Mouse (Mus musculus): ENCODE data around the gene Tcp11l2. TPM values are rescaled to one million over a fixed set of nuclear protein-coding genes. Genes with fewer than 3 reads are reported as not detected.

The Tcp11l2 gene
- polyA plus RNA-seq, 1 experiment = 10.3 TPM

DNA sequence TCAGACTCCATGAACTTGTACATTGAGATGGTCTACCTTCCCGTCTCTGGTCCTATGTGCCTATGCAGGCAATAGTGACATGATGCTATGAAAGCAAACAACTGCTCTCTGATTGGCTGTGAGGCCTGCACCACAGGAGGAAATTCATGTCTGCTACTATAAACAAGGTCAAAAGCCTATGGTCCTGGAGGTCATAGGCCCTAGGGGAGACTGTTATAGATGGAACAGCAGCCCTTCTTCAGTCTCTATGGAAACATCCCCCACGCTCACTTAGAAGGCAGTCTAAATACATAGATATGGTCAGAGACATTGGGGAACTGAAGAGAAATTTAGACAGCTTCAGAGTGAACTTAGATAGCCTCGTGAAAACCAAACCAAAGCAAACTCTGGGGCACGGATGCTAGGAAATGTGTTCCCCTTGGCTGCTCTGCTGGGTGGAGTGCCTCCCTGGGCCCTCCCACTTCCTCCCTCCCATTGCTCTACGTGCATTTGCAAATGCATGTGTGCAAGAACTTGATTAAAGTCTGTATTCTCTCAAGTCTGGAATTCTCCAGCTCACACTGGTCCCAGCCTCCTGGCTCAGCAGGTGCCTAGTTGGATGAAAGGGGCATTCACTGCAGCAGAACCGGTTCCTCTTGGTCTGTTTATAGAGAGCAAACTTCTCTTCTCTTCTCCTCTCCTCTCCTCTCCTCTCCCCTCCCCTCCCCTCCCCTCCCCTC is 22.0 kb upstream of the Tcp11l2 start:
- Histone ChIP-seq H3ac (ENCODE audit: control insufficient read depth, insufficient read length) (no peak overlapping the region), H3K27me3 (ENCODE audit: control insufficient read depth, insufficient read depth, insufficient read length) (no peaks in the 10 kb centered on the region), H3K36me3 (ENCODE audit: control insufficient read depth, insufficient read depth) (no peaks in the 10 kb centered on the region), H3K4me2 (ENCODE audit: low read depth) (no peak overlapping the region), H3K79me2 (ENCODE audit: control insufficient read depth, insufficient read depth) (no peaks in the 10 kb centered on the region), H3K4me3 (no peak overlapping the region)
- TF ChIP-seq POLR2AphosphoS2 (IDR thresholded peaks at IDR 0.05; ENCODE audit: insufficient read length, low read depth) (no peak), POLR2A (IDR thresholded peaks at IDR 0.05; ENCODE audit: insufficient read length, low read depth) (no peak), E2F4 (IDR thresholded peaks at IDR 0.05; ENCODE audit: insufficient read depth) (no peak), MYOD1 (IDR thresholded peaks at IDR 0.05; ENCODE audit: control insufficient read depth in 1 of 3, insufficient read length in 2 of 3, low read depth in 2 of 3) (no peak), MYOG (IDR thresholded peaks at IDR 0.05; ENCODE audit: control insufficient read depth in 1 of 3, insufficient read depth in 1 of 3, insufficient read length in 2 of 3, low read depth in 2 of 3) (no peak), MAX (IDR thresholded peaks at IDR 0.05; ENCODE audit: low read depth) (no peak), SRF (IDR thresholded peaks at IDR 0.05; ENCODE audit: control insufficient read depth, insufficient read length, low read depth) (no peak), TCF3 (IDR thresholded peaks at IDR 0.05; ENCODE audit: insufficient read length, low read depth) (no peak), TCF12 (IDR thresholded peaks at IDR 0.05; ENCODE audit: insufficient read depth, poor library complexity, severe bottlenecking) (no peak), CEBPB (IDR thresholded peaks at IDR 0.05; ENCODE audit: insufficient read depth, poor library complexity, severe bottlenecking) (no peak), USF1 (IDR thresholded peaks at IDR 0.05; ENCODE audit: low read depth) (no peak), REST (IDR thresholded peaks at IDR 0.05; ENCODE audit: insufficient read depth, insufficient read length) (no peak)

DNA sequence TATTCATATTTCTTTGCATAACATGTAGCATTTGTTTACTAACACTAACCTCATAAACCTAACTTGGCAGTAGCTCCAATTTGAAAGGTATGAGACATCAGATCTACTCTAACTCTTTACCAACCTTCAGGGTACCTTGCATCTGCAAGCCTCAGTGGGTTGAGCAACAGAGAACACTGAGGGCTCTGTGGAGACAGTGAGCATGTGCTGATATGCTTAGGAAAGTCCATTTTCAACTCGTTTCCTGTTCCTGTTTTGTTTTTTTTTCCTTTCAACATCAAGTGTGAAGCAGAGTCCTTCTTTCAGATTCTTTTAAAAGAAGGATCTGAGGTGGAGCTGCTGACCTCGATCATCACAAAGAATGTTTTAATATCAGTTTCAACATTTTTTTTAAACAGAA is 20.3 kb upstream of the Tcp11l2 start:
- Histone ChIP-seq H3K79me2 (ENCODE audit: control insufficient read depth, insufficient read depth) (no peaks in the 10 kb centered on the region), H3K4me2 (ENCODE audit: low read depth) (no peak overlapping the region), H3K36me3 (ENCODE audit: control insufficient read depth, insufficient read depth) (no peaks in the 10 kb centered on the region), H3K4me3 (no peak overlapping the region), H3ac (ENCODE audit: control insufficient read depth, insufficient read length) (no peak overlapping the region), H3K27me3 (ENCODE audit: control insufficient read depth, insufficient read depth, insufficient read length) (no peaks in the 10 kb centered on the region)
- TF ChIP-seq POLR2AphosphoS2 (IDR thresholded peaks at IDR 0.05; ENCODE audit: insufficient read length, low read depth) = no peak
- TF ChIP-seq MAX (IDR thresholded peaks at IDR 0.05; ENCODE audit: low read depth) = no peak
- no peak for TF ChIP-seq E2F4 (IDR thresholded peaks at IDR 0.05; ENCODE audit: insufficient read depth)
- no peak for TF ChIP-seq MYOD1 (IDR thresholded peaks at IDR 0.05; ENCODE audit: control insufficient read depth in 1 of 3, insufficient read length in 2 of 3, low read depth in 2 of 3)
- no peak for TF ChIP-seq SRF (IDR thresholded peaks at IDR 0.05; ENCODE audit: control insufficient read depth, insufficient read length, low read depth)
- TF ChIP-seq MYOG (IDR thresholded peaks at IDR 0.05; ENCODE audit: control insufficient read depth in 1 of 3, insufficient read depth in 1 of 3, insufficient read length in 2 of 3, low read depth in 2 of 3) = no peak
- no peak for TF ChIP-seq TCF3 (IDR thresholded peaks at IDR 0.05; ENCODE audit: insufficient read length, low read depth)
- TF ChIP-seq REST (IDR thresholded peaks at IDR 0.05; ENCODE audit: insufficient read depth, insufficient read length) = no peak
- no peak for TF ChIP-seq POLR2A (IDR thresholded peaks at IDR 0.05; ENCODE audit: insufficient read length, low read depth)
- TF ChIP-seq CEBPB (IDR thresholded peaks at IDR 0.05; ENCODE audit: insufficient read depth, poor library complexity, severe bottlenecking) = no peak
- TF ChIP-seq TCF12 (IDR thresholded peaks at IDR 0.05; ENCODE audit: insufficient read depth, poor library complexity, severe bottlenecking) = no peak
- TF ChIP-seq USF1 (IDR thresholded peaks at IDR 0.05; ENCODE audit: low read depth) = no peak

DNA sequence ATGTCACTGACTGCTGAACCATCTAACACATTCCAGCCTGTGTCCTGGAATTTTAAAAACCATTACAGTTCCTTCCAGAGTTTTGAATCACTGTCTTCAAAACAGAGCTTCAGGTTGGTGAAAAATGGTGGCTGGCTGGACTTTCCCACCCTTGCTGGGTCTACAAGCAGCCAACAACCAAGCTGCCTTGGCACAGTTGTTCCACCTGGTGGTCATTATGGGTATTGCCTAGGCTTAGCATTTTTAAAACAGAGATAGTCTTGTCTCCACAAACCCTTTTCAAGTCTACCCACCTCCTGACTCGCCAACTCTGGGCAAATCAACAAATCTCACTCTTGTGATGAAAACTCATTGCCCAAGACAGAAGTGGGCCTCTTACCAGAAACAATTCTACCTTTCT is 17.9 kb upstream of the Tcp11l2 start:
- H3K79me2 ChIP-seq (ENCODE audit: control insufficient read depth, insufficient read depth) = no peaks in the 10 kb centered on the region
- no peak overlapping the region for H3ac ChIP-seq (ENCODE audit: control insufficient read depth, insufficient read length)
- no peak overlapping the region for H3K4me2 ChIP-seq (ENCODE audit: low read depth)
- no peak overlapping the region for H3K4me3 ChIP-seq
- TF ChIP-seq MYOD1 (IDR thresholded peaks at IDR 0.05; ENCODE audit: control insufficient read depth in 1 of 3, insufficient read length in 2 of 3, low read depth in 2 of 3) = no peak
- H3K36me3 ChIP-seq (ENCODE audit: control insufficient read depth, insufficient read depth) = no peaks in the 10 kb centered on the region
- H3K27me3 ChIP-seq (ENCODE audit: control insufficient read depth, insufficient read depth, insufficient read length) = peaks cover 9% of the 10 kb centered on the region

DNA sequence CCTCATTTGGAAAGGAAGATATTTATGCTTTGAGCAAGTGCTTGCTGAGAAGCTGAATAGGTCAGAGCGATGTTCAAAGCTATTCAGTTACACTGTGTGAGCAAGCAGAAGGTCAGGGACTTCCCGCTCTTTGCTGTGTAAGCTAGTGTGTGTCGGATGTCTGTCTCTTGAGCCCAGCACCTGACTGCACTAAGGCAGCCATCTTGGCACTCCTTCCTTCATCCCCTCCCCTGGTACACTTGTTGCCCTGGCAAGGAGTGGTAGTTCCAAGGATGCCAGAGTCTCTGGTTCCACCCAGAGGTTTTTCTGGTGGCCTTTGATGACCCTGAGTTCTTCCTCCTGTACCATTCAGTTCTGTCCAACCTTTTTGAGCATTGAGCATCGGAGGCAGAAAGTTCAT is 16.4 kb upstream of the Tcp11l2 start:
- Histone ChIP-seq H3K79me2 (ENCODE audit: control insufficient read depth, insufficient read depth) (no peaks in the 10 kb centered on the region), H3ac (ENCODE audit: control insufficient read depth, insufficient read length) (no peak overlapping the region), H3K36me3 (ENCODE audit: control insufficient read depth, insufficient read depth) (no peaks in the 10 kb centered on the region), H3K4me3 (no peak overlapping the region), H3K4me2 (ENCODE audit: low read depth) (no peak overlapping the region), H3K27me3 (ENCODE audit: control insufficient read depth, insufficient read depth, insufficient read length) (peaks cover 17% of the 10 kb centered on the region)
- TF ChIP-seq USF1 (IDR thresholded peaks at IDR 0.05; ENCODE audit: low read depth) = no peak
- no peak for TF ChIP-seq POLR2A (IDR thresholded peaks at IDR 0.05; ENCODE audit: insufficient read length, low read depth)
- TF ChIP-seq E2F4 (IDR thresholded peaks at IDR 0.05; ENCODE audit: insufficient read depth) = no peak
- no peak for TF ChIP-seq CEBPB (IDR thresholded peaks at IDR 0.05; ENCODE audit: insufficient read depth, poor library complexity, severe bottlenecking)
- no peak for TF ChIP-seq MYOD1 (IDR thresholded peaks at IDR 0.05; ENCODE audit: control insufficient read depth in 1 of 3, insufficient read length in 2 of 3, low read depth in 2 of 3)
- TF ChIP-seq SRF (IDR thresholded peaks at IDR 0.05; ENCODE audit: control insufficient read depth, insufficient read length, low read depth) = no peak
- TF ChIP-seq POLR2AphosphoS2 (IDR thresholded peaks at IDR 0.05; ENCODE audit: insufficient read length, low read depth) = no peak
- no peak for TF ChIP-seq MAX (IDR thresholded peaks at IDR 0.05; ENCODE audit: low read depth)
- no peak for TF ChIP-seq TCF12 (IDR thresholded peaks at IDR 0.05; ENCODE audit: insufficient read depth, poor library complexity, severe bottlenecking)
- TF ChIP-seq MYOG (IDR thresholded peaks at IDR 0.05; ENCODE audit: control insufficient read depth in 1 of 3, insufficient read depth in 1 of 3, insufficient read length in 2 of 3, low read depth in 2 of 3) = no peak
- TF ChIP-seq REST (IDR thresholded peaks at IDR 0.05; ENCODE audit: insufficient read depth, insufficient read length) = no peak
- no peak for TF ChIP-seq TCF3 (IDR thresholded peaks at IDR 0.05; ENCODE audit: insufficient read length, low read depth)

DNA sequence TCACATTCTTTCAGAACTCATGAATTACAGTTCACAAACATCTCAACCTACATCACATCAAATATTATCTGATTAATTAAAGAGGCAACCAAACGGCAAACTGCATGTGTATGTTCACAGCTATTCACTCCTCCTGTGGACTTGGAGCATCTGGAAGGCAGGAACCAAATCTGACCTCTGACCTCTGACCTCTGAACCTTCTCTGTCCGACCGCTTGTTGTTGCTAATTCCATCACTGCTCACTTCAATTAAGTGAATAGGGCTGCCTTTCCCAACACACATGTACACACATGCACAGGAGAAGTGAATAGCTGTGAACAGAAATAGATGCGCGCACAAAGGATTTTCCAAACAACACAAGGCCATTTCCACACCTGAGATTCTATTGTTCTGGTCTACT is 14.3 kb upstream of the Tcp11l2 start:
- Histone ChIP-seq H3ac (ENCODE audit: control insufficient read depth, insufficient read length) (no peak overlapping the region), H3K4me2 (ENCODE audit: low read depth) (no peak overlapping the region), H3K79me2 (ENCODE audit: control insufficient read depth, insufficient read depth) (no peaks in the 10 kb centered on the region), H3K27me3 (ENCODE audit: control insufficient read depth, insufficient read depth, insufficient read length) (peaks cover 18% of the 10 kb centered on the region), H3K4me3 (no peak overlapping the region), H3K36me3 (ENCODE audit: control insufficient read depth, insufficient read depth) (no peaks in the 10 kb centered on the region)
- TF ChIP-seq TCF12 (IDR thresholded peaks at IDR 0.05; ENCODE audit: insufficient read depth, poor library complexity, severe bottlenecking) = no peak
- no peak for TF ChIP-seq E2F4 (IDR thresholded peaks at IDR 0.05; ENCODE audit: insufficient read depth)
- TF ChIP-seq CEBPB (IDR thresholded peaks at IDR 0.05; ENCODE audit: insufficient read depth, poor library complexity, severe bottlenecking) = no peak
- no peak for TF ChIP-seq REST (IDR thresholded peaks at IDR 0.05; ENCODE audit: insufficient read depth, insufficient read length)
- TF ChIP-seq SRF (IDR thresholded peaks at IDR 0.05; ENCODE audit: control insufficient read depth, insufficient read length, low read depth) = no peak
- no peak for TF ChIP-seq MAX (IDR thresholded peaks at IDR 0.05; ENCODE audit: low read depth)
- no peak for TF ChIP-seq POLR2AphosphoS2 (IDR thresholded peaks at IDR 0.05; ENCODE audit: insufficient read length, low read depth)
- TF ChIP-seq TCF3 (IDR thresholded peaks at IDR 0.05; ENCODE audit: insufficient read length, low read depth) = no peak
- TF ChIP-seq USF1 (IDR thresholded peaks at IDR 0.05; ENCODE audit: low read depth) = no peak
- no peak for TF ChIP-seq MYOG (IDR thresholded peaks at IDR 0.05; ENCODE audit: control insufficient read depth in 1 of 3, insufficient read depth in 1 of 3, insufficient read length in 2 of 3, low read depth in 2 of 3)
- TF ChIP-seq MYOD1 (IDR thresholded peaks at IDR 0.05; ENCODE audit: control insufficient read depth in 1 of 3, insufficient read length in 2 of 3, low read depth in 2 of 3) = no peak
- TF ChIP-seq POLR2A (IDR thresholded peaks at IDR 0.05; ENCODE audit: insufficient read length, low read depth) = no peak

All from myocyte (in vitro differentiated cells).